Mouse (Mus musculus) CD4-positive, CD25-positive, alpha-beta regulatory T cell, adult 4 months (primary cell): ENCODE data around the gene Gm6040. TPM values are rescaled to one million over a fixed set of nuclear protein-coding genes. Genes with fewer than 3 reads are reported as not detected.

Experiments used
- ATAC-seq: one replicate; pipeline ENCODE4 v1.8.0; 2017
- polyA plus RNA-seq, 2 experiments: library from polyadenylated mRNA; unstranded; fragments of 100-300 nt; shearing (Covaris generic); gene quantifications; one replicate each; pipeline ENCODE4 v1.2.1; 2017

Gene Gm6040
- not detected for polyA plus RNA-seq

GRCm38 (mm10) chr8:20921971-20922370 is at the start of gene Gm6040:
Gene Gm6040 (minus strand): TSS chr8:20922071.
- no peak for ATAC-seq

- no peak for ATAC-seq
Observed at GRCm38 (mm10) chr8:20964531-20964930, 42.7 kb upstream of the Gm6040 start.

- no peak for ATAC-seq
Observed at GRCm38 (mm10) chr8:20944610-20945009, 22.7 kb upstream of the Gm6040 start, which contains the start of gene AY761185. Gene AY761185 (minus strand): TSS chr8:20944710.

GRCm38 (mm10) chr8:20912288-20912687 is 9.6 kb downstream of the Gm6040 start:
- ATAC-seq = no peak

- no peak for ATAC-seq
Observed at GRCm38 (mm10) chr8:20908256-20908655, 13.6 kb downstream of the Gm6040 start.

GRCm38 (mm10) chr8:20907119-20907518 is 14.8 kb downstream of the Gm6040 start:
- no peak for ATAC-seq

- no peak for ATAC-seq
Observed at GRCm38 (mm10) chr8:20902527-20902926, 19.3 kb downstream of the Gm6040 start, which contains the start of gene Gm15056. Gene Gm15056 (minus strand): TSS chr8:20902627.

- ATAC-seq = no peak
Observed at GRCm38 (mm10) chr8:20892369-20892768, 29.5 kb downstream of the Gm6040 start, which contains the start of gene Defb33. Gene Defb33 (plus strand): TSS chr8:20892669.

GRCm38 (mm10) chr8:20874608-20875007 is 47.3 kb downstream of the Gm6040 start:
- ATAC-seq = no peak

Other genes with a start within 250 kb of the Gm6040 start
- gene Defb33, start 29.4 kb downstream of the Gm6040 start, polyA plus RNA-seq = not detected
- gene Gm15056, start 19.4 kb downstream of the Gm6040 start, polyA plus RNA-seq = not detected
- not detected for gene AY761185, start 22.6 kb upstream of the Gm6040 start, polyA plus RNA-seq
- gene Defa21, start 103.5 kb upstream of the Gm6040 start, polyA plus RNA-seq = not detected
- gene Defa23, start 133.0 kb upstream of the Gm6040 start, polyA plus RNA-seq = not detected
- gene Defa35, start 143.0 kb upstream of the Gm6040 start, polyA plus RNA-seq = not detected
- gene Defa25, start 162.4 kb upstream of the Gm6040 start, polyA plus RNA-seq = not detected
- gene Gm14851, start 174.0 kb upstream of the Gm6040 start, polyA plus RNA-seq = not detected
- gene Defa30, start 212.6 kb upstream of the Gm6040 start, polyA plus RNA-seq = not detected
- not detected for gene Defa22, start 240.2 kb upstream of the Gm6040 start, polyA plus RNA-seq